ENCODE assay signal across 23 mouse cellular contexts in the genomic region with DNA sequence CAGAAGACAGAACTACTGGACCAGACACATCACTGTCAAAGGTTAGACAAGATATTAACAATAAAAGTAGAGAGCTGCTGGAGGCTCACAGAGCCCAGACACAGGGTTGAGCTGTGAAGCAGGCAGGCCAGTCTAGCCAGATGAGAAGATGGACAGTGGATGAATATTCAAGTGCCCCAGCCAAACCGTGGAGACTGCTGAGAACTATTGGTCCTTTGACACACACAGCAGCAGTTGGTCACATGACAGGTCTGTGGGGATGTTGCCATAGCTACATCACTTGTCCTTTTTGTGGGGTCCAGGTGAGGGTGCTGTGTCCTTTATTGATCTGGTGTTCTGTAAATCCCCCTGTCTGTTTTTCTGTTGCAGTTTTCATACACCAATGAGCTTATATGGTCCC. TPM values are rescaled to one million over a fixed set of nuclear protein-coding genes. Genes with fewer than 3 reads are reported as not detected.
DNase-seq lines count a peak whose midpoint lies in the region; ATAC-seq and TF ChIP-seq lines count a peak whose summit lies in the region.
"Had no signal": no experiment of that assay in that cellular context is flagged by ENCODE, and none has a peak within 500 bp of the region (broad histone marks: within the 10 kb centered on the region; RNA-seq: fewer than 3 reads in every experiment).

No protein-coding gene starts in this region.

- no peak for TF ChIP-seq CTCF in C2C12 (IDR thresholded peaks at IDR 0.05; ENCODE audit: control insufficient read depth, insufficient read depth, insufficient read length)

- no peaks in the 10 kb centered on the region for H3K36me3 ChIP-seq in forebrain, embryonic 12.5 days (replicated peaks)
- no peaks in the 10 kb centered on the region for H3K36me3 ChIP-seq in forebrain, embryonic 10.5 days (replicated peaks)
- H3K36me3 ChIP-seq in C2C12 (ENCODE audit: control insufficient read depth, insufficient read depth), result peaks cover 13% of the 10 kb centered on the region
- H3K36me3 ChIP-seq in forebrain, embryonic 15.5 days, result no peaks in the 10 kb centered on the region
- no peaks in the 10 kb centered on the region for H3K36me3 ChIP-seq in midbrain, embryonic 12.5 days
- H3K36me3 ChIP-seq: embryonic facial prominence, embryonic 13.5 days; heart, embryonic 10.5 days had no signal

- no peak overlapping the region for H3K4me2 ChIP-seq in forebrain, embryonic 12.5 days
- H3K4me2 ChIP-seq in forebrain, embryonic 15.5 days (replicated peaks), result no peak overlapping the region
- H3K4me2 ChIP-seq in midbrain, embryonic 12.5 days (replicated peaks), result 0 out of 2 replicates have a peak overlapping the region, but pooled peaks have one; percentile 6
- H3K4me2 ChIP-seq: embryonic facial prominence, embryonic 13.5 days had no signal

- intact Hi-C loops in left cerebral cortex, postnatal 25 days (cut with DNase I), result no loop called here

- no peak for DNase-seq in forebrain, embryonic 10.5 days (ENCODE audit: extremely low spot score, low spot score)
- DNase-seq in left cerebral cortex, postnatal 25 days (ENCODE audit: low spot score in 2 of 2), result no peak
- no peak for DNase-seq in cerebellum, adult 11 months
- no peak for DNase-seq in cerebellum, postnatal 10 days
- DNase-seq: cerebellum, postnatal 14 days; kidney, adult 11 months; kidney, postnatal 10 days; lung, postnatal 10 days had no signal

- 8% methylated on average over 1 of the region's 1 CpGs for WGBS in forebrain, embryonic 12.5 days
- WGBS in forebrain, embryonic 10.5 days, result 15% methylated on average over 1 of the region's 1 CpGs
- 4% methylated on average over 1 of the region's 1 CpGs for WGBS in forebrain, embryonic 15.5 days
- 5% methylated on average over 1 of the region's 1 CpGs for WGBS in midbrain, embryonic 12.5 days

- no peak overlapping the region for H3ac ChIP-seq in C2C12 (ENCODE audit: control insufficient read depth, insufficient read length, low read depth)

- H3K4me3 ChIP-seq in forebrain, embryonic 12.5 days (replicated peaks), result no peak overlapping the region
- H3K4me3 ChIP-seq in forebrain, embryonic 10.5 days, result no peak overlapping the region
- no peak overlapping the region for H3K4me3 ChIP-seq in C2C12 (ENCODE audit: insufficient read depth, poor library complexity, severe bottlenecking)
- H3K4me3 ChIP-seq in forebrain, embryonic 15.5 days, result no peak overlapping the region
- no peak overlapping the region for H3K4me3 ChIP-seq in midbrain, embryonic 12.5 days
- H3K4me3 ChIP-seq: embryonic facial prominence, embryonic 13.5 days had no signal

- H3K9me3 ChIP-seq in forebrain, embryonic 12.5 days, result no peaks in the 10 kb centered on the region
- no peaks in the 10 kb centered on the region for H3K9me3 ChIP-seq in forebrain, embryonic 10.5 days
- H3K9me3 ChIP-seq in forebrain, embryonic 15.5 days, result no peaks in the 10 kb centered on the region
- no peaks in the 10 kb centered on the region for H3K9me3 ChIP-seq in midbrain, embryonic 12.5 days
- H3K9me3 ChIP-seq: embryonic facial prominence, embryonic 13.5 days; heart, embryonic 10.5 days had no signal

- H3K9ac ChIP-seq in forebrain, embryonic 12.5 days, result no peak overlapping the region
- no peak overlapping the region for H3K9ac ChIP-seq in forebrain, embryonic 15.5 days (replicated peaks)
- H3K9ac ChIP-seq in midbrain, embryonic 12.5 days (replicated peaks), result no peak overlapping the region
- H3K9ac ChIP-seq: embryonic facial prominence, embryonic 13.5 days had no signal

- H3K27me3 ChIP-seq in forebrain, embryonic 12.5 days, result peaks cover 59% of the 10 kb centered on the region
- peaks cover 65% of the 10 kb centered on the region for H3K27me3 ChIP-seq in forebrain, embryonic 10.5 days (ENCODE audit: poor library complexity, severe bottlenecking)
- H3K27me3 ChIP-seq in C2C12 (ENCODE audit: control insufficient read depth, insufficient read depth, insufficient read length), result no peaks in the 10 kb centered on the region
- H3K27me3 ChIP-seq in forebrain, embryonic 15.5 days, result peaks cover 38% of the 10 kb centered on the region
- peaks cover 52% of the 10 kb centered on the region for H3K27me3 ChIP-seq in midbrain, embryonic 12.5 days

- ATAC-seq in forebrain, embryonic 12.5 days (ENCODE audit: low FRiP score), result peak; percentile 70
- peak; percentile 43; the same call in 1 of the 2 replicates for ATAC-seq in forebrain, embryonic 15.5 days (replicated peaks)
- 0 out of 2 replicates have a peak, but pooled peaks have one; percentile 59 for ATAC-seq in midbrain, embryonic 12.5 days (ENCODE audit: low FRiP score, low read depth)

- peaks cover 23% of the 10 kb centered on the region for H3K4me1 ChIP-seq in forebrain, embryonic 12.5 days
- peaks cover 28% of the 10 kb centered on the region for H3K4me1 ChIP-seq in forebrain, embryonic 10.5 days
- peaks cover 12% of the 10 kb centered on the region for H3K4me1 ChIP-seq in forebrain, embryonic 15.5 days
- H3K4me1 ChIP-seq in midbrain, embryonic 12.5 days, result peaks cover 19% of the 10 kb centered on the region

- H3K27ac ChIP-seq in forebrain, embryonic 12.5 days, result no peak overlapping the region
- H3K27ac ChIP-seq in forebrain, embryonic 10.5 days, result no peak overlapping the region
- H3K27ac ChIP-seq in forebrain, embryonic 15.5 days (replicated peaks), result no peak overlapping the region
- no peak overlapping the region for H3K27ac ChIP-seq in midbrain, embryonic 12.5 days (replicated peaks)
- H3K27ac ChIP-seq: embryonic facial prominence, embryonic 13.5 days; heart, embryonic 10.5 days had no signal

- H3K79me3 ChIP-seq in C2C12 (ENCODE audit: low read depth), result peaks cover 9% of the 10 kb centered on the region

- H3K79me2 ChIP-seq in C2C12 (ENCODE audit: control insufficient read depth, insufficient read depth), result peaks cover 27% of the 10 kb centered on the region

TF ChIP-seq in C2C12, 6 proteins besides CTCF, POLR2A, EP300 and RAD21:
- TF ChIP-seq USF1 (IDR thresholded peaks at IDR 0.05; ENCODE audit: low read depth), result peak; percentile 64
- TF ChIP-seq CEBPB (IDR thresholded peaks at IDR 0.05; ENCODE audit: low read depth), result no peak
- TF ChIP-seq FOSL1 (IDR thresholded peaks at IDR 0.05; ENCODE audit: insufficient read depth, low read length, poor library complexity, severe bottlenecking), result no peak
- TF ChIP-seq MYOD1 (IDR thresholded peaks at IDR 0.05; ENCODE audit: control insufficient read depth, insufficient read length, low read depth), result no peak

RNA-seq across cellular contexts. Expression of gene Rem1, which starts 1.5 kb away (rescaled TPM):
- polyA plus RNA-seq in forebrain, embryonic 12.5 days (2016; fragmentation: Nextera tagmentation; extraction: Ambion mirVana), result 0.26 and 0.38 TPM in 2 replicates
- polyA plus RNA-seq in forebrain, embryonic 10.5 days (2016; fragmentation: Nextera tagmentation; extraction: Ambion mirVana), result 0.16 and 0.18 TPM in 2 replicates
- 38.7 TPM for polyA plus RNA-seq in C2C12 (2012; fragmentation: generic; extraction: Trizol)
- polyA plus RNA-seq in forebrain, embryonic 15.5 days (2015; fragmentation: Nextera tagmentation; extraction: Ambion mirVana), result 0.36 and 0.62 TPM in 2 replicates
- polyA plus RNA-seq in midbrain, embryonic 12.5 days (2016; fragmentation: Nextera tagmentation; extraction: Ambion mirVana), result 0.31 TPM in 1 of 2 replicates, not detected in the other
- 1 to 10 TPM; 1.1 TPM for total RNA-seq in left cerebral cortex, postnatal 25 days (2021)
- total RNA-seq: MEL had no signal

RNA-seq across cellular contexts. Expression of gene Defb25, which starts 2.4 kb away (rescaled TPM):
- not detected in 2 replicates for polyA plus RNA-seq in forebrain, embryonic 12.5 days (2016; fragmentation: Nextera tagmentation; extraction: Ambion mirVana)
- polyA plus RNA-seq in forebrain, embryonic 10.5 days (2016; fragmentation: Nextera tagmentation; extraction: Ambion mirVana), result not detected in 2 replicates
- 3.6 TPM for polyA plus RNA-seq in C2C12 (2012; fragmentation: generic; extraction: Trizol)
- polyA plus RNA-seq in forebrain, embryonic 15.5 days (2015; fragmentation: Nextera tagmentation; extraction: Ambion mirVana), result not detected in 2 replicates
- polyA plus RNA-seq in midbrain, embryonic 12.5 days (2016; fragmentation: Nextera tagmentation; extraction: Ambion mirVana), result not detected in 2 replicates
- not detected for total RNA-seq in left cerebral cortex, postnatal 25 days (2021)
- total RNA-seq: layer of hippocampus, adult 18-20 months; layer of hippocampus, postnatal 25 days; left cerebral cortex, postnatal 10 days; megakaryocyte progenitor cell, adult 5-6 weeks; MEL; neutrophil, adult 5-6 weeks had no signal
- polyA plus RNA-seq: embryonic facial prominence, embryonic 13.5 days; heart, embryonic 10.5 days; liver, embryonic 16.5 days had no signal

RNA-seq across cellular contexts. Expression of gene Defb36, which starts 21.1 kb away (rescaled TPM):
- not detected in 2 replicates for polyA plus RNA-seq in forebrain, embryonic 12.5 days (2016; fragmentation: Nextera tagmentation; extraction: Ambion mirVana)
- not detected in 2 replicates for polyA plus RNA-seq in forebrain, embryonic 10.5 days (2016; fragmentation: Nextera tagmentation; extraction: Ambion mirVana)
- not detected for polyA plus RNA-seq in C2C12 (2012; fragmentation: generic; extraction: Trizol)
- polyA plus RNA-seq in forebrain, embryonic 15.5 days (2015; fragmentation: Nextera tagmentation; extraction: Ambion mirVana), result not detected in 2 replicates
- not detected in 2 replicates for polyA plus RNA-seq in midbrain, embryonic 12.5 days (2016; fragmentation: Nextera tagmentation; extraction: Ambion mirVana)
- not detected for total RNA-seq in left cerebral cortex, postnatal 25 days (2021)
- total RNA-seq: layer of hippocampus, adult 18-20 months; layer of hippocampus, postnatal 25 days; left cerebral cortex, postnatal 10 days; megakaryocyte progenitor cell, adult 5-6 weeks; MEL; neutrophil, adult 5-6 weeks had no signal
- polyA plus RNA-seq: embryonic facial prominence, embryonic 13.5 days; heart, embryonic 10.5 days; heart, postnatal 0 days; limb, embryonic 14.5 days; liver, embryonic 16.5 days had no signal

RNA-seq across cellular contexts. Expression of gene Defb45, which starts 26.1 kb away (rescaled TPM):
- polyA plus RNA-seq in forebrain, embryonic 12.5 days (2016; fragmentation: Nextera tagmentation; extraction: Ambion mirVana), result not detected in 2 replicates
- polyA plus RNA-seq in forebrain, embryonic 10.5 days (2016; fragmentation: Nextera tagmentation; extraction: Ambion mirVana), result not detected in 2 replicates
- not detected for polyA plus RNA-seq in C2C12 (2012; fragmentation: generic; extraction: Trizol)
- not detected in 2 replicates for polyA plus RNA-seq in forebrain, embryonic 15.5 days (2015; fragmentation: Nextera tagmentation; extraction: Ambion mirVana)
- not detected in 2 replicates for polyA plus RNA-seq in midbrain, embryonic 12.5 days (2016; fragmentation: Nextera tagmentation; extraction: Ambion mirVana)
- total RNA-seq in left cerebral cortex, postnatal 25 days (2021), result not detected
- total RNA-seq: layer of hippocampus, adult 18-20 months; layer of hippocampus, postnatal 25 days; left cerebral cortex, postnatal 10 days; megakaryocyte progenitor cell, adult 5-6 weeks; MEL; neutrophil, adult 5-6 weeks had no signal
- polyA plus RNA-seq: embryonic facial prominence, embryonic 13.5 days; heart, embryonic 10.5 days; heart, postnatal 0 days; limb, embryonic 14.5 days; liver, embryonic 16.5 days had no signal

RNA-seq across cellular contexts. Expression of gene H13, which starts 44.0 kb away (rescaled TPM):
- polyA plus RNA-seq in forebrain, embryonic 12.5 days (2016; fragmentation: Nextera tagmentation; extraction: Ambion mirVana), result 128 and 131 TPM in 2 replicates
- 90.7 and 93.2 TPM in 2 replicates for polyA plus RNA-seq in forebrain, embryonic 10.5 days (2016; fragmentation: Nextera tagmentation; extraction: Ambion mirVana)
- 136 TPM for polyA plus RNA-seq in C2C12 (2012; fragmentation: generic; extraction: Trizol)
- 159 and 164 TPM in 2 replicates for polyA plus RNA-seq in forebrain, embryonic 15.5 days (2015; fragmentation: Nextera tagmentation; extraction: Ambion mirVana)
- 142 and 147 TPM in 2 replicates for polyA plus RNA-seq in midbrain, embryonic 12.5 days (2016; fragmentation: Nextera tagmentation; extraction: Ambion mirVana)
- 10 to 100 TPM; 73.1 to 85.4 TPM for total RNA-seq in left cerebral cortex, postnatal 25 days (2021)

Comparison
In these comparisons a context has a peak if more than half of its experiments do, and no peak if none do; other contexts are left out.
1. RNA of gene Rem1, which starts 1.5 kb away (polyA plus RNA-seq): 38.7 TPM in C2C12 (single experiment); 0.36 to 0.62 TPM in forebrain, embryonic 15.5 days, 0.26 to 0.38 TPM in forebrain, embryonic 12.5 days, 0.16 to 0.18 TPM in forebrain, embryonic 10.5 days and 0.31 TPM in midbrain, embryonic 12.5 days; every median in the first group is over 10 times any median in the second.
2. Peak in every context shown above with its lines, with median percentiles within 50 percentile points of each other: ATAC-seq.